Mouse (Mus musculus) adrenal gland, postnatal 25 days (tissue): Measurements from ENCODE around the gene BC048403. TPM values are rescaled to one million over a fixed set of nuclear protein-coding genes. Genes with fewer than 3 reads are reported as not detected.

Experiments used
- DNase-seq: peaks from one replicate; pipeline ENCODE4 v3.0.0; 2021; ENCODE audit warnings: mixed read lengths
- long read RNA-seq: library from polyadenylated mRNA; stranded (forward); transcript quantifications from one replicate; pipeline ENCODE4 v2.0.0, GENCODE M21; 2021
- total RNA-seq: library from RNA; stranded (reverse); gene quantifications from 2 replicates; pipeline ENCODE4 v1.2.3, GENCODE M21; 2021

BC048403 gene
- total RNA-seq: 11.4 and 14.4 TPM in 2 replicates
- long read RNA-seq, partial matches to known transcripts: 1 of 3 reads
- long read RNA-seq, other reads (novel, unspliced or antisense): 1 of 3 reads

DNA sequence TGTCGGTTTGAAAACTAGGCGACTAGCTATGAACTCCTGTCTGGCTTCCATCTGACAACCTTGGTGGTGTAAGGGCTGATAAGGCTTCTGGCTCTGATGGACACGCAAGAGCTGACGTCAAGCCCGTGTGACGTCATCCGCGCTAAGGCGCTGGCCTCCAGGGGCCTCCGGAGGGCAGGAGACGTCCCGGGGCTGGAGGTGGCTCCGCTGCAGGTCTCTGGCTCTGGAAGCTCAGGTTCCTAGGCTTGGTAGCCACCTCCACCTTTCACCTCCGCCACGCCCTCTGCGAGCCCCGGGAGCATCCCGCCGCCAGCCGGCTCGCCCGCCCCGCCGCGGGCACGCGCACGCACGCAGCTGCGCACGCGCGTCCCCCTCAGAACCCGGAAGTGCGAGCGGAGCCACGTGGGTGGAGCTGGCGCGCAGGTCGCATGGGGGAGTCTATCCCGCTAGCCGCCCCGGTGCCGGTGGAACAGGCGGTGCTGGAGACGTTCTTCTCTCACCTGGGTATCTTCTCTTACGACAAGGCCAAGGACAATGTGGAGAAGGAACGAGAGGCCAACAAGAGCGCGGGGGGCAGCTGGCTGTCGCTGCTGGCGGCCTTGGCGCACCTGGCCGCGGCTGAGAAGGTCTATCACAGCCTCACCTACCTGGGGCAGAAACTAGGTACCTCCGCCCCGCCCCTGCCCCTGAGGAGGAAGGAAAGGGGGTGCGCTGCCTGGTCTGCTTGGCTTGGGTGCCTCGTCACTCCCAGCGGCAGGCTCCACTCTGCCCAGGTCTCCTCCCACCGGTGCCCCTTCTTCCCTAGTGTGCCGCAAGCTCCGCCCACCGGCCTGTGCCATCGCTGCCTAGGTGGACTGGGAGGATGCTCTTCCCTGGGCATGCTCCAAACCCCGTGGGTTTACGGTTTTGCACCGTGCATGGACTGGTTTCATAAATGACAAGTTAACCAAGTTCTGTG, at the start of gene BC048403:
TSS of gene BC048403 (plus strand) at position 390 of the 958 bp plus-strand sequence.
- DNase-seq: peak; percentile 89

DNA sequence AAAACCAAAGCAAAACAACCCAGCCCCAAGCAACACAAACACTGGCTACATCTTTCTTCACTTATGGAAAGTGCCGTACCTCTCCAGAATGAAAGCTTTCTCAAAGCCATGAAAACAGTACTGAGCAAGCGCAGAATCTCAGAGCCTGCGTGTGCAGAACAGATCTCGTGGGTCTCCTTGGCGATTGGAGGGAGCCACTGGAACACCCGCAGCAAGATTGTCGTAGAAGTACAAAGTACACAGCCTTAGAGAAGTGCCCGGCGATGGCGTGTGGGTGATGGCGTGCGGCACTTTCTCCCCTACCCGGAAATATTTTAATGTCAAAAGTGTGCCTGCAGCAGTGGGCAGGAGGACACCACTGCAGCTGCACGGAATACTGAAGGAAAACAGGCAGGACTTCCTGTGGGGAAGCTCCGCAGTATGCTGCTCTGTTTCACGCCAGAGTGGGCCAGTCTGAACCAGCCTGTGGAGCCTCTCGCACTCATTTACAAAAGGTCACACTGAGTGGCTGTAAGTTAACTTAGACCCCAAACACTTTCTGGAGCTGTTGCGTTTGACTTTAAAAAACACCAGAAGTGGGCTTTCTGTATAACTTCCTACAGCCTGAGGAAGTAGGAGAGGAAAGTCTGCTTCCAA, 46.7 kb upstream of the BC048403 start:
- DNase-seq: no peak

DNA sequence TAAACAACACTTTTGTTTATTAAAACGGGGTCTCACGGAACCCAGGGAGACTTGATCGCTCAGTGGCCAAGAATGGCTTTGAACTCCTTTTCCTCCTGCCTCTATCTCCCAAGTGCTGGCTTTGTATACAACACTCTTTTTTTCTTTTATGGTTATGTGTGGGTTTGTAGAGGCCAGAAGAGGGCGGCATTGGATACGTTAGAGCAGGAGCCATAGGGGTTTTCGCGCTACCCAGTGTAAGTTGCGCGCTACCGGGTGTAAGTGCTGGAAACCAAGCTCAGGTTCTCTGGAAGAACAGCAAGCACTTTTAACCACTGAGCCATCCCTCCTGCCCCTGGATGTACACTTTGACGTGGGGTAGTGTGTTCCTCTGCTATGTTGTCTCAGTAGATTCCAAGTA, 45.2 kb upstream of the BC048403 start:
- no peak for DNase-seq

DNA sequence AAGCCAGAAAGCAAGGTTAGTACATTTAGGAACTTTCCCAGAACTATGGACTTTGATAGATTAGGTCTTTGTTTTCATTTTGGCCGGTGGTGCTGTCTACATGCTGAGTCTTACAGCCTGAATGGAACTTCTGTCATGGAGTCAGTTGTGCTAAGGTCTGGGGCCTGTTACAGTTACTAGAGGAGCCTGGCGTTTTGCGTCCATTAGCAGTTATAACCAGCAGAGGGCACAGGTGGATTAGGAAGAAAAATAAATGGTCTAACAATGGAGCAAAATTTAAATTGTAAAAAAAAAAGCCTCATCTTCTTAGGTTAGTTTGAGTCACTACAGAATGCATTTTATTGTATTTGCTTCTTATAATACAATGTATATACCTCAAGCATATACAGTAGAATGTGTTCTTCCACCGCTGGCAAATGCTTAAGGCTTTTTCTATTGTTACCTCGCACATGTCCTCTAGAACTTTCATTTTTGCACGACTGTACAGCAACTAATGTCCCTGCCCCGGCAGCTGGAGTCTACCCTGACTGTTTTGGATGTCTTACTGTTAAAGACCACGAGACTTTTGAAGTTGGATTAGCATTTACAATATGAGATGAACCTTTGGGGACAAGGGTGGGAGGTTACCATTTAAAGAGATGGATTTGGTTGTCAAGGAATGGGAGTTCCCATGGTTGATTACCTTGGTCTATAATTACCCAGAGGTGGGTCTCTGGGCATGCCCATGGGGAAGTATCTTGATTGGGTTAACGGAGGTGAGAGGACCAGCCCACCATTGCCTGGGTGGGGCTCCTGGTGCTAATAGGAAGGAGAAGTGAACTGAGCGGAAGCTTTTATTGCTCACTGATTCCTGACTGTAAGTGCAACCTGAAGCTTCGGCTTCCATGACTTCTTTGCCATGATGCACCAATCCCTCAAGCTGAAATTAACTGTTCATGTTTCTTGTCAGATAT, 38.2 kb upstream of the BC048403 start:
- peak; percentile 30 for DNase-seq

DNA sequence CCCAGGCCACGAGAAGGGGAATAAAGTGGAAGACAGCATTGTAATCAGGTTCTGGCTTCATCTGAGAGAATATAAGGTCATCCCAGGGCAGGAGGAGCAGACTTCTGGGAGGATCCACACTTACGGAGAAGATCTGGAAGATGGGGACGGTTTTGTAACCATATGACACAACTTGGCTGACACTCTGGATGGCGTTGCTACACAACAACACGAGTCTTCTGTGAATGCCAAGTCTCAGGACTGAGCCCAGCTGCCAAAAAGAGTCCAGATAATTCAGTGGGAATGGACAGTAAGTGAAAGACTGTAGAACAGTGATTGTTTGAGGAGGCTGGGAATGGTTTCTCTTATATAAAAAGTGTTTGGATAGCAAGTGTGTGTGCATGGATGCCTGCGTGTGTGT, 36.1 kb upstream of the BC048403 start:
- DNase-seq: peak; percentile 12

DNA sequence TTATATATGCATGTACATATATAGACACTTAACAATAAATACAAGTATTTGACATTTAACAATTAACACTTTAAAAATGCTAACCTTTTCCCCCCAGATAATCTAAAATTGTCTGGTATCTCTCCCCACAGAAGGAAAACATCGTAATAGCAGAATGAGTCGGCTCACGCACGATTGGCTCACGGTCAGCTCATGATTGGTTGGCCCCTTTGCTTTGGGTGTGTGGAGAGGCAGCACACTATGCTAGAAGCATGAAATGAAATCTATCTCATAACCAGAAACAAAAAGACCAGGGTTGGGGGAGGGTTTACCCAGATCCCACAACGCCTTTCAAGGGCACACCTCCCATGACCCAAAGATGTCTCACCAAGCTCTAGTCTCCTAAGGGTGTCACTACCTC, 34.9 kb upstream of the BC048403 start:
- no peak for DNase-seq

DNA sequence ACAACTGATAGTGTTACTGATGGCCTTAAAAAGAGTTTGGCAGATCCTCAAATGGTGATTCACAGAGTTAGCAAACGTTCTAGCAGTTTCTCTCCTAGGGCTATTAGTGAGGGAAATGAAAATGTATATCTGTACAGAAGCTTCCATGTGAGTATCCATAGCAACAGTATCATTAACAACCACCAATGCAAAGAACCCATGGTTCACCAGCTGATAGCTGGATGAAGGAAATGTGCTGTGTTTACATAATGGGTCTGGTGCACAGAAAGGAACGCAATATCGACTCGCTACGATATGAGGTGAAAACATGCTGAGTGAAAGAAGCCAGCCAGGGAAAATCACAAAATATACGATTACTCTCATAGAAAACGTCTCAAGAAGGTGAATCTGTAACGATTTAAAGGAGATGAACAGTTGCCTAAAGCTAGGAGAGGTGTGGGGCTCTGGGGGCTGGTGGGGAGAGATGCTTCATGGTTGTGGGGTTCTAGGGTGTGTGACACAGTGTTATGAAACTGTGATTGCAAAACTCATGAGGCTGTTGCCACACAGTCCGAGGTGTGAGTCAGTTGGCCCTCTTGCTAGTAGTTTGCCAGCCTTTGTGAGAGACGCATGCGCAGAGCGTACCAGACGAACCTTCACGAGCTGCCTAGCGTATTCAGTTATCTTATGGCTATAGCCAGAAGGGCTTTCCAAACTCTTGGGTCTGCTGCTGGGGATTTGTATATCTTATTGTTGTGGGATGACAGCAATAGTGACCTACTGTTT, 34.2 kb upstream of the BC048403 start:
- DNase-seq: peak; percentile 40

DNA sequence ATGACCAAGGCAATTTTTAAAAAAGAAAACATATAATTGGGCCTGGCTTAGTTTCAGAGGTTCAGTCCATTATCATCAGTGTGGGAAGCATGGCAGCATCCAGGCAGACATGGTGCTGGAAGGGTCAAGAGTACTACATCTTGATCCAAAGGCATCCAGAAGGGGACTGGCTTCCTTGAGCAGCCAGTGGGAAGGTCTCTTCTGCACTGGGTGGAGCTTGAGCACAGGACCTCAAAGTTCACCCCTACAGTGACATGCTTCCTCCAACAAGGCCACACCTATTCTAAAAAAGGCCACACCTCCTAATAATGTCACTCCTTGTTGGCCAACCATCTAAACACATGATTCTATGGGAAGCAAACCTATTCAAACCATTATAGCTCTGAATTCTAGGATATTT, 22.9 kb upstream of the BC048403 start:
- no peak for DNase-seq

DNA sequence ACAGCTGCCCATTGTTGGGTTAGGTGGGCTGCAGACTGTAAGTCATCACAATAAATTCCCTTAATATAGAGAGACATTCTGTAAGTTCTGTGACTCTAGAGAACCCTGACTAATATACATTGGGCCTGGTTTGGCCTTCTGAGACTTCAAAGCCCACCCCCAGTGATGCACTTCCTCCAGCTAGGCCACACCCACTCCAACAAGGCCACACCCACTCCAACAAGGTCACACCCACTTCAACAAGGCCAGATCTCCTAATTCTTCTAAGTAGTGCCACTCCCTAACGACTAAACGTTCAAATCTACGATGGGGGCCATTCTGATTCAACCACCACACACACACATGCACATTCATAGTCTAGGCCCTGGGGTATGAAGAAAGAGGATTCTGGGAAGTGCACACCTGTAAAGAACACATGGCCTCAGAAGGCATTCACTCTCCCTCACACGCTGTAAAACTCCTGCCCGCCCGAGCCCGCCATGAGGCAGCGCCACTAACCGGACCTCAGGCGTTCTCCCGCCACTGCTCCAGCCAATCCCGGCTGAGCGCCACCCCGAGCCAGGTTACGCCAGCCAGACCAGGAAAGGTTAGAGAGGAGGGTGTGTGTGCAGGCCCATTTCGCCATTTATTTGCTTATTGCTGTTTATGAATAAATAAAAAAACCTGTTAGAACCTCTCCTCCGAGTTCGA, 20.7 kb upstream of the BC048403 start:
- no peak for DNase-seq

DNA sequence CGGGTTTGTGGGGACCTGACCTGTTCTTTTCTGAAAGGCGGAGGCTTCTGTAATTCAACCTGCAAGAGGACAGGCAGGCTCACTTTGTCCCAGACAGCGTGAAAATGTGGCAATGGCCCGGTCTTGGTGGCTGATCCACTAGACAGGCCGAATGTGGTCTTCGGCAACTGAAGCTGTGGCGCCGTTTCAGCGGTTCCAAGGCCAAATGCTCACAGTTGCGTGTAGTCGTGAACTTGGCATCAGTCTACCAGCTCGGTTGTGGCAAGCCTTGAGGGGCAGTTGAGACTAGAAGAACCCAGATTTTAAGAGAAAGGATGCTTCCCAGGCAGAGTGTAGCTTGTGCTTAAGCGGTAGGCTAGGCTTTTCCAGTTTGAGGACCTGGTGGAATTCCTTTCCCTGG, 19.0 kb upstream of the BC048403 start:
- no peak for DNase-seq

DNA sequence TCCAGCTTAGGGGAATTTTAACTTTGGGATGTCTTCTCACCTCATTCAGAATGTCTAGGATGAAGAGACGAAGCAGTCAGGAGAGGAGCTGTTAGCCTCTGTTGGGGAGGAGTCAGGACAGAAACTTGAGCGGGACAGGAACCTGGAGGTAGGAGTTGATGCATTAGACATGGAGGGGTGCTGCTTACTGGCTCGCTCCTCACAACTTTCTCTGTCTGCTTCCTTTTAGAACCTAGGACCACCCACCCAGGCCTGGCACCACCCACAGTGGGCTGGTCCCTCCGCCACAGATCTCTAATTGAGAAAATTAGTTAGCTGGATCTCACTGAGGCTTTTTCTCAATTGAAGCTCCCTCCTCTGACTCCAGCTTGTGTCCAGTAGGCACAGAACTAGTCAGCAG, 13.2 kb upstream of the BC048403 start:
- no peak for DNase-seq

DNA sequence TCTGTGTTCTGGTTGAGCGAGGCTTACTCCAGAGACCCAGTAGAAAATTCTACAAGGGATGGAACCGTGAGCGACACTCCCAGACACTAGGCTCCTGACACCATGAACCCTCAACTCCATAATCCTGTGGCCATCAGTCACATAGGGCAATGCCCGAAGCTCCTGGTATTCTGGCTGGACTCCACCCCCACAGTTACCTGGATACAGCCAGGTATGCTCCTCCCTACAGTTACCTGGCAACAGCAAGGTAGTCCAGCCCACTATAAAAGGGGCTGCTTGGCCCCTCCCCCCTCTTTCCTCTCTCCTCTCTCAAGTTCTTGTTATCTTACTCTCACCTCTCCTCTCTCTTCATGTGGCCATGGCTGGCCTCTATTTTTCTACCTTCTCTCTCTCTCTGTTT, 12.6 kb upstream of the BC048403 start:
- DNase-seq: no peak

DNA sequence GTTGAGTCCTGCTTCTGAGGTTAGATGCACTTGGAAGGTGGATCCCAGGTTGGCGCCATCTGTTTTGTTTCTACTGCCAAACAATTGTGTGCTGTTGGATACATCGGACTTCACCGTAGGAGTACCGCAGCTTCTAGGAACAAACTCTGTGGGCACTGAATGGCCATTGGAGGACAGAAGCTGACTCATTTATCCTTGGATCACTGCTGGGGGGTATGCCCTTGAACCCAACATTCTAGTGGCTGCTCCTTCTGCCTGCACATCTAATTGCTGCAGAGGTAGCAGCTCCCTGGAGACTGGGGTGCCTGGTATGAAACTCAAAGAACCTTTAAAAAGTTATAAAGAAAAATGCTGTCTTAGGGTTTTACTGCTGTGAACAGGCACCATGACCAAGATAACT, 11.5 kb upstream of the BC048403 start:
- DNase-seq: no peak

DNA sequence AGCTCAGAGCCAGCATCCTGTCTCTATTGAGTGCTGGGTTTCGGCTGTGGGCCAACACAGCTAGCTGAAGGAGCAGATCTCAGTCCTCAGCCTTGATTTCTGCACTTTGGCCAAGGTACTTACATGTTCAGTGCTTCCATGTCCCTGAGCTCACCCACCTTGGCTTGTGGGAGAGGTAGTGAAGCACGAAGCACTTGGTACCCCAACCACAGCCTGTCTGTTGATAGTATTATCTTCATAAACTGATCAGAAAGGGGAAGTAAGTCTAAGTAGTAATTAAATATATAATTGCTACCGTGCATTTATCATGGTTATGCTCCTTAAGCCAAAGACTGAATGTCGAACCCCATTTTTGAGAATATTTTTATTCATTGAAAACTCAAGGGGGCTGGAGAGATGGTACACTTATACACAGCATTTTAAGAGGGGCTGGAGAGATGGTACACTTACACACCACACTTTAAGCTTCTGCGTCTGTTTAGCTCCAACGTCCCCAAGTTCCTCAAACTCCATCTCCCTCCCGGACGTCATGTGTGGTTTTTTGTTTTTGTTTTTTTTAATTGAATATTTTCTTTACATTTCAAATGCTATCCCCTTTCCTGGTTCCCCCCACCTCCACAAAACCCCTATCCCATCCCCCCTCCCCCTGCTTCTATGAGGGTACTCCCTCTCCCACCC, 8.6 kb upstream of the BC048403 start:
- no peak for DNase-seq

DNA sequence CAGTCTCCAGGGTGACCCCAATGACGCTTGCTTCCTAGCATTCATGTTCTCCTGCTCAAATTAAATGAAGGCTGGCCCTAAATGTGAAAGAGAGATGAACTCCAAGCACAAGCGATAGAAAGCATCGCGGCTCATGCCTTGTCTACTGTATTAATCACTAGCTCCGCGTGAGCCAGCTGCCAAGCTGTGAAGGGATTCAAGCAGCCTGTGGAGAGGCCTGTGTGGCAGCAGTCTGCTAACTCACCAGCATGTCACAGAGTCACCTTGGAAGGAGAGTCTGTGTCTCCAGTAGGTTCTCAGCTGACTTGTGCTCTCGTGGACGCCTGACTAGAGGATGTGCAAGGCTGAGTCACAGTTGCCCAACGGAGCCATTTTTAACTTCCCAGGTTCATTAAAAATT, 7.2 kb upstream of the BC048403 start:
- no peak for DNase-seq

DNA sequence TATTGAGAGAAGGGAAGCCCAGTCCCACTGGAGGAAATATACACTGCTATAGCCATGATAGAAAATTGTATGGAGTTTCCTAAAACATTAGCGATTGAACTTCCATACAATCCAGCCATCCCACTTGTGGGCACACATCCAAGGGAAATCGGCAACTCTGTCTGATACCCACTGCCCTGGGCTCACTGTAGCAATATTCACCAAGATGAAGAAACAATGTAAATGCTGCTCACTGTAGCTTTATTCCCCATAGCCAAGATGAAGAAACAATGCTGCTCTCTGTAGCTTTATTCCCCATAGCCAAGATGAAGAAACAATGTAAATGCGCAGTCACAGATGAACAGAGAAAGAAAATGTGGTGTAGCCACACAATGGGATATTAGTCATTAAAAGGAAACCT, 2.5 kb upstream of the BC048403 start:
- no peak for DNase-seq

DNA sequence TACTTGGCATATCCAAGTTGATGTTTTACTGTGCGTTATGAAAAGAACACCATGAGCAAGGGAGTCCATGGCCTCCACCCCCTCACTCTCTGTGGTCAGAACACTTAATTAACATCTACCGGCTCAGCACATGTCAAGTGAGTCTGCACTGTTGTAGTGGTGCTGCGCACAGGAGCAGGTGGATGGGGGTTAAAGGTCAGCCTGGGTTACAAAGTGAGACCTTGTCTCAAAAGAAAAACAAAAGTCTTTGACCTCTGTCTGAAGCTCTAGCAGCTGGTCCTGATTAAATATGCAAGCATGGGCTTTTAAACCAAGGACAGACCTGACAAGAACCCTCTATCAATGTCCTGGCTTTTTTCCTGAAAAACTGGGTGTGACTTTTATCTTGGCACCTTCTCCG, 2.6 kb downstream of the BC048403 start:
- no peak for DNase-seq

DNA sequence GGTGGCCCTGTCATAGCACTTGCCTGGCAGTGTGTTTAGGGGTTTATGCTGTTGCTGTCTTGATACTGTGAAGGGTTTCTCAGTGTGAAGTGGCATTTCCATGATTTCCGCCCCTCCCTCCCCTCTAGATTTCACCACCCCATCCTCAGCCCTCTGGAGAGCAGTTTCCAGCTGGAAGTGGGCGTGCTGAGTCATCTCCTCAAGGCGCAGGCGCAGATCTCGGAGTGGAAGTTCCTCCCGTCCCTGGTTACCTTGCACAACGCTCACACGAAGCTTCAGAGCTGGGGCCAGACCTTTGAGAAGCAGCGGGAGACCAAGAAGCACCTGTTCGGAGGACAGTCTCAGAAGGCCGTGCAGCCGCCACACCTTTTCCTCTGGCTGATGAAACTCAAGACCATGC, 10.4 kb downstream of the BC048403 start:
- DNase-seq: peak; percentile 18

DNA sequence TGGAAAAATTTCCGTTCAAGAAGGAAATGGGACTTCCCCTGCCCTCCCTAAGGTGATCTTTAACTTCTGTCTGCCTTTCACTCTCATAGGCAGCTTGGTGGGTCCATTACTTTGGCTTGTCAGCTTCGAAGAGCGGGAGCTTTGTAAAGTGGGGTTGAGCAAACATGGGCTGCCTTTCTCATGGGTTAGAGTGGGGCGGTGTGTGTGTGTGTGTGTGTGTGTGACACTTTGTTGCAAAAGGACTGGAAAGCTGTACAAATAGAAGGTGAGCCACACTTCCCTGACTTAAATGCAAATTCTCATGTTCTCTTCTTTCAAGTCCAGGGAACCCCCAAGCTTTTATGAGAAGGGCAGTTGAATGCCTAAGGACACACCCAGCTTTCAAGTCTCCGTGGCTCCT, 14.5 kb downstream of the BC048403 start:
- no peak for DNase-seq

DNA sequence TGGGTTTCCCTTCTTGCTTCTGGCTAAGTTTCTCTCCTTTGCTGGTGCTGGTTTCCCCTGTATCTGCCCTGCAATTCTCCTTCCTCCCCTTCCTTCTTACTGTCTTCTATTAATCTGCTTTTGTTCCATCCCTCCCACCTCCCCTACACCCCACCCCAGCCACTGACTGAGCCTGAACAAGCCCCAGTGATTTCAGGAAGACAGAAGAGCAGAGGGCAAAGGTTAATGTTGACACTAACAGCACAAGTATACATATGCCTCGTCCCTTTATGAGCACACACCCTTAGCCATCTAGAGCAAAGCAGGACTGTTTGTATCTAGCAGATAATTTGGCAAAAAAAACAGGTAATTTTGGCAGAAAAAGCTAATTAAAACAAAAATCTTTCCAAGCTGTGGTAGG, 16.1 kb downstream of the BC048403 start:
- DNase-seq: no peak
